Mouse (Mus musculus) stomach, embryonic 14.5 days (tissue): ENCODE measurements around the gene Dstyk. TPM values are rescaled to one million over a fixed set of nuclear protein-coding genes. Genes with fewer than 3 reads are reported as not detected.
"Not testable (repeated sequence)": the region's sequence is repeated elsewhere in the genome, so short reads cannot be mapped to it uniquely, and the experiment has no call there.

Source experiments
- ATAC-seq: fragments of 200-750 bp; cut with Nextera tagmentation; 2 replicates; pipeline ENCODE4 v1.8.0; 2017; ENCODE audit warnings: low read depth, moderate TSS enrichment; ENCODE audit not compliant: insufficient number of reproducible peaks, insufficient read depth, low FRiP score
- H3K27ac ChIP-seq: fragments of 300-500 bp; sonication (generic); 2 replicates; pipeline ENCODE4 v1.5.1; 2014; ENCODE audit warnings: mild to moderate bottlenecking, low read length, moderate library complexity, mixed read lengths
- H3K27me3 ChIP-seq: fragments of 300-500 bp; sonication (generic); 2 replicates; pipeline ENCODE4 v1.6.1; 2014; ENCODE audit warnings: low read length, control low read depth, mixed read lengths; ENCODE audit not compliant: control insufficient read depth, insufficient read depth
- H3K36me3 ChIP-seq: fragments of 300-500 bp; sonication (generic); 2 replicates; pipeline ENCODE4 v1.6.1; 2014; ENCODE audit warnings: mild to moderate bottlenecking, control low read depth, low read length, moderate library complexity, mixed read lengths; ENCODE audit not compliant: control insufficient read depth, insufficient read depth
- H3K4me1 ChIP-seq: fragments of 300-500 bp; sonication (generic); 2 replicates; pipeline ENCODE4 v1.6.1; 2014; ENCODE audit warnings: low read length, control low read depth, mixed read lengths; ENCODE audit not compliant: control insufficient read depth, insufficient read depth
- H3K4me2 ChIP-seq: fragments of 300-500 bp; sonication (generic); replicated peaks from 2 replicates; pipeline ENCODE4 v1.6.1; 2014; ENCODE audit warnings: low read depth, low read length, control low read depth
- H3K4me3 ChIP-seq: fragments of 300-500 bp; sonication (generic); 2 replicates; pipeline ENCODE4 v1.5.1; 2014; ENCODE audit warnings: low read depth, low read length, control low read depth
- H3K9ac ChIP-seq: fragments of 300-500 bp; sonication (generic); replicated peaks from 2 replicates; pipeline ENCODE4 v1.6.1; 2014; ENCODE audit warnings: low read depth, mild to moderate bottlenecking, control low read depth, low read length, moderate library complexity, mixed read lengths
- H3K9me3 ChIP-seq: fragments of 300-500 bp; sonication (generic); 2 replicates; pipeline ENCODE4 v1.6.1; 2016; ENCODE audit warnings: low read depth, low read length, control low read depth; ENCODE audit not compliant: control insufficient read depth
- WGBS: fragments of 180-500 bp; shearing (Covaris S2); extraction: QIAGEN DNeasy Blood & Tissue Kit; methylation state at CpG from one replicate; pipeline ENCODE4 v1.1.7; 2014; 5-methylcytosine and 5-hydroxymethylcytosine counted together
- polyA plus RNA-seq: library from polyadenylated mRNA; unstranded; fragments of >200 nt; fragmentation: Nextera tagmentation; extraction: Ambion mirVana; gene quantifications from 2 replicates; pipeline ENCODE4 v1.2.1, GENCODE M21; 2014

Gene Dstyk
- polyA plus RNA-seq, 1 experiment from 2014 or later = 20.9 TPM

DNA sequence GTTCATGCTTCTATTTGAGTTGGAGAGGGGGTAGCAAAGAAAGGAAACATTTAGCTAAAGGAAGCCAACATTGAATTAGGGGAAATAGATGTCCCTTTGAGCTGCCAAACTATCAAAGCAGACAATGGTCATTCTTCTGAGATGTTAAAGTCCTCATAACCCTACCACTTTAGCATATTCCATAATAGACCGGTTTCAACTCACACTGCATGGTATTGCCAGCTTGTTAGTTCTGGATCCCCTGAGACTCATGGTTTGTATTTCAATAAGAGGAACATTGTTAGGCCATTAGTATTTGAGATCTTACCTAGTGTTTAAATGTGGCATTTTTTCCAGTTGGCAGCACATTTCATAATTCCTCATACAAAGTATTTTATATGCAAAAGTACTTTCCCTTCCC is 19.6 kb downstream of the Dstyk start:
- ATAC-seq = no peak
- 94% methylated on average over 1 of the region's 1 CpGs for WGBS
- no peaks in the 10 kb centered on the region for H3K27me3 ChIP-seq

GRCm38 (mm10) chr1:132437389-132437788 is 20.0 kb downstream of the Dstyk start:
- H3K27ac ChIP-seq = no peak overlapping the region
- WGBS = 85% methylated on average over 5 of the region's 5 CpGs
- no peak overlapping the region for H3K9ac ChIP-seq
- no peaks in the 10 kb centered on the region for H3K4me1 ChIP-seq
- no peak for ATAC-seq
- no peak overlapping the region for H3K4me2 ChIP-seq
- H3K4me3 ChIP-seq = no peak overlapping the region
- peaks cover 25% of the 10 kb centered on the region for H3K36me3 ChIP-seq
- H3K9me3 ChIP-seq = no peaks in the 10 kb centered on the region
- H3K27me3 ChIP-seq = no peaks in the 10 kb centered on the region

More for the DNA sequence above, 19.6 kb downstream of the Dstyk start:
- H3K9ac ChIP-seq = no peak overlapping the region
- H3K4me3 ChIP-seq = no peak overlapping the region
- H3K4me1 ChIP-seq = no peaks in the 10 kb centered on the region
- no peaks in the 10 kb centered on the region for H3K9me3 ChIP-seq
- no peak overlapping the region for H3K27ac ChIP-seq
- no peak overlapping the region for H3K4me2 ChIP-seq
- peaks cover 20% of the 10 kb centered on the region for H3K36me3 ChIP-seq

DNA sequence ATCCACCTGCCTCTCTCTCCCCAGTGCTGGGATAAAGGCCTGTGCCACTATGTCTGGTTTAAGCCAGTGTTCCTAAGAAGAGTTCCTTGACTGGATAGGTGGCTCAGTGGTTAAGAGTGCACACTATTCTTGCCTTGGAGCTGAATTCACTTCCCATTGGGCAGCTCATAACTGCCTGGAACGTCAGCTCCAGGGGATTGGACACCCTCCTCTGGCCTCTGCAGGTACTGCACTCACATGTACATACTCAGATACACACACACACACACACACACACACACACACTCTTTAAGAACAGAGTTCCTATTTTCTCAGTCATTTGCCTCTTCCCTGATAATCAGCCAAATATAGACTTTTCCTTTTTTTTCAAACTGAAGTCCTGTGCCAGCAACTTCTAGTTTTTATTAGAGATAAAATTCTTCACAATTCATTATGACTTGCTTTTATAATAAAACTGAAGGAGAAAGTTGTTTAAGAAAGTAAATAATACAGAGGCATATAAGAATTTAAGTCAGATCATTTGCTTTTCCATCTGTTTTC is 23.6 kb downstream of the Dstyk start:
- WGBS = 72% methylated on average over 1 of the region's 1 CpGs
- Histone ChIP-seq H3K4me2 (no peak overlapping the region), H3K9ac (no peak overlapping the region), H3K27me3 (no peaks in the 10 kb centered on the region), H3K36me3 (peaks cover 15% of the 10 kb centered on the region), H3K4me3 (no peak overlapping the region), H3K9me3 (no peaks in the 10 kb centered on the region), H3K27ac (no peak overlapping the region), H3K4me1 (no peaks in the 10 kb centered on the region)
- ATAC-seq = no peak

DNA sequence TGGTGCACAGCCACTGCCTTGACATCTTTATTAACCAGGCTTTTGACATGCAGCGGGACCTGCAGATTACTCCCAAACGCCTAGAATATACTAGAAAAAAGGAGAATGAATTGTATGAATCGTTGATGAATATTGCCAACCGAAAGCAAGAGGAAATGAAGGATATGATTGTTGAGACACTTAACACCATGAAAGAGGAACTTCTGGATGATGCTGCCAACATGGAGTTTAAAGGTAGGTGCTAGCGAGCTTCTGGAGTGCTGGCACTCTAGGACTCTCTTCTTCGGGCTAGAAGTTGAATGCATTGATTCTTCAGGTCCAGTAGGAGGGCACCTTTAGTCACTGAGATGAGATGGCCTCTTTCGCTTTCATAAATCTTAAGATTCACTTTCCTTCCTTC is 32.4 kb downstream of the Dstyk start:
- Histone ChIP-seq H3K9ac (no peak overlapping the region), H3K27ac (no peak overlapping the region), H3K27me3 (no peaks in the 10 kb centered on the region), H3K4me2 (no peak overlapping the region), H3K4me1 (no peaks in the 10 kb centered on the region), H3K4me3 (no peak overlapping the region), H3K36me3 (peaks cover 16% of the 10 kb centered on the region; the same call in 1 of the 2 replicates), H3K9me3 (no peaks in the 10 kb centered on the region)
- ATAC-seq = no peak
- WGBS = 93% methylated on average over 7 of the region's 7 CpGs

DNA sequence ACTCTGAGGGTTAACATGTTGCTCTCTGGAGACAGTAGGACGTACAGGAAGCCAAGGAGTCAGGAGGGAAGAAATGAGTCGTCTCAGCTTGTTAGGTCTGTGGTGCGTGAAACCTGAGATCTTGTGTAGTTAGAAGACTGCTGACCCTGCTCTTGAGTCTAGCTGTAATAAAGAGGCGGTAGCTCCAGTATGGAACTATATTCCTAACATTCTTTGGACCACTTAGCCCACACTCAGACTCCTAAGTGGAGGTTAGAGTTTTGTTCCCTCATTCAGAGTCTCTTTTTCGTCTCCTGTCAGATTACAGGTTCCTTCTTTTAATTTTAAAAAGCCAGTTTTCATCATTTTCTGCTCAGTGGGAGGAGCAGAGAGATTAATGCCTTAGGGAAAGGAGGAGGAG is 47.3 kb downstream of the Dstyk start:
- H3K9ac ChIP-seq = no peak overlapping the region
- H3K27ac ChIP-seq = no peak overlapping the region
- no peaks in the 10 kb centered on the region for H3K9me3 ChIP-seq
- H3K36me3 ChIP-seq = peaks cover 25% of the 10 kb centered on the region
- ATAC-seq = no peak
- H3K4me1 ChIP-seq = no peaks in the 10 kb centered on the region
- no peaks in the 10 kb centered on the region for H3K27me3 ChIP-seq
- H3K4me2 ChIP-seq = no peak overlapping the region
- WGBS = 65% methylated on average over 5 of the region's 5 CpGs
- no peak overlapping the region for H3K4me3 ChIP-seq

- Histone ChIP-seq H3K4me2 (no peak overlapping the region), H3K27ac (no peak overlapping the region), H3K9ac (no peak overlapping the region), H3K27me3 (no peaks in the 10 kb centered on the region), H3K4me3 (no peak overlapping the region), H3K9me3 (no peaks in the 10 kb centered on the region), H3K4me1 (no peaks in the 10 kb centered on the region), H3K36me3 (peaks cover 7% of the 10 kb centered on the region; the same call in 1 of the 2 replicates)
- ATAC-seq = no peak
Measured at GRCm38 (mm10) chr1:132468926-132469325, 51.6 kb downstream of the Dstyk start.

DNA sequence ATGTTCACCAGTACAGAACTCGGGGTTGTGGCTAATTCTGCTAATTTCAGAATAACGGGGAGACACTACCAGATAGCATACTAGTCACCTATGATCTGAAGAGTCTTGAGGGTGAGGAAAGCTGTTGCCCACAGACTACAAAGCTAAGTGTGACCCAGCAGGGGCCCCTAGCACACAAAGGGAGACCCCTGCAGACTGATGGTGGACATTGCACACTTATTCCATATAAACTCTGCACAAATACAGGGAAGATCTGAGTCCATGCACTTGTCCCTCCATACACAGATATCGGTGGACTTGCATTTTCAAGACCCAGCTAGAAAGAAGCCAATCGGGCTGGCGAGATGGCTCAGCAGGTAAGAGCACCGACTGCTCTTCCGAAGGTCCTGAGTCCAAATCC is 52.2 kb downstream of the Dstyk start:
- ATAC-seq = no peak

GRCm38 (mm10) chr1:132470031-132470430 is 52.7 kb downstream of the Dstyk start:
- not testable (repeated sequence) for H3K4me1 ChIP-seq, H3K36me3 ChIP-seq, ATAC-seq, H3K27me3 ChIP-seq, H3K4me3 ChIP-seq, H3K4me2 ChIP-seq, H3K9ac ChIP-seq, H3K27ac ChIP-seq, H3K9me3 ChIP-seq
- WGBS = 85% methylated on average over 1 of the region's 1 CpGs

More for the DNA sequence above, 52.2 kb downstream of the Dstyk start:
- no peak overlapping the region for H3K4me2 ChIP-seq
- no peaks in the 10 kb centered on the region for H3K27me3 ChIP-seq
- H3K4me3 ChIP-seq = no peak overlapping the region
- H3K9ac ChIP-seq = no peak overlapping the region
- H3K27ac ChIP-seq = no peak overlapping the region
- H3K9me3 ChIP-seq = no peaks in the 10 kb centered on the region
- 90% methylated on average over 7 of the region's 7 CpGs for whole genome bisulfite sequencing
- no peaks in the 10 kb centered on the region for H3K4me1 ChIP-seq
- H3K36me3 ChIP-seq = peaks cover 2% of the 10 kb centered on the region; the same call in 1 of the 2 replicates

- Histone ChIP-seq H3K4me3 (no peak overlapping the region), H3K4me2 (no peak overlapping the region), H3K9me3 (no peaks in the 10 kb centered on the region), H3K27me3 (no peaks in the 10 kb centered on the region), H3K36me3 (no peaks in the 10 kb centered on the region), H3K9ac (no peak overlapping the region), H3K27ac (no peak overlapping the region), H3K4me1 (no peaks in the 10 kb centered on the region)
- WGBS = 90% methylated on average over 2 of the region's 2 CpGs
- no peak for ATAC-seq
Measured at GRCm38 (mm10) chr1:132471032-132471431, 53.7 kb downstream of the Dstyk start.
